Mouse (Mus musculus) liver, embryonic 16.5 days (tissue): ENCODE data around the gene Gm3183. TPM values are rescaled to one million over a fixed set of nuclear protein-coding genes. Genes with fewer than 3 reads are reported as not detected.
"Not testable (repeated sequence)": the region's sequence is repeated elsewhere in the genome, so short reads cannot be mapped to it uniquely, and the experiment has no call there.

Experiments used
- ATAC-seq: fragments of 200-750 bp; cut with Nextera tagmentation; 2 replicates; pipeline ENCODE4 v1.8.0; 2017; ENCODE audit warnings: low read depth, mild to moderate bottlenecking, moderate number of reproducible peaks, moderate library complexity
- H3K27ac ChIP-seq: fragments of 300-500 bp; sonication (generic); 2 replicates; pipeline ENCODE4 v1.5.1; 2014; ENCODE audit warnings: mild to moderate bottlenecking, low read length
- H3K27me3 ChIP-seq: fragments of 300-500 bp; sonication (generic); 2 replicates; pipeline ENCODE4 v1.6.1; 2014; ENCODE audit warnings: low read depth, low read length, mixed read lengths; ENCODE audit not compliant: control insufficient read depth, insufficient read depth
- H3K36me3 ChIP-seq: fragments of 300-500 bp; sonication (generic); 2 replicates; pipeline ENCODE4 v1.6.1; 2014; ENCODE audit warnings: mild to moderate bottlenecking; ENCODE audit not compliant: control insufficient read depth, insufficient read depth
- H3K4me1 ChIP-seq: fragments of 300-500 bp; sonication (generic); 2 replicates; pipeline ENCODE4 v1.6.1; 2014; ENCODE audit warnings: low read depth, low read length, mixed read lengths; ENCODE audit not compliant: control insufficient read depth
- H3K4me2 ChIP-seq: fragments of 300-500 bp; sonication (generic); 2 replicates; pipeline ENCODE4 v1.6.1; 2014; ENCODE audit warnings: low read depth, low read length, mixed read lengths
- H3K4me3 ChIP-seq: fragments of 300-500 bp; sonication (generic); 2 replicates; pipeline ENCODE4 v1.5.1; 2014; ENCODE audit warnings: low read depth, mild to moderate bottlenecking, low read length
- H3K9ac ChIP-seq: fragments of 300-500 bp; sonication (generic); 2 replicates; pipeline ENCODE4 v1.6.1; 2014; ENCODE audit warnings: low read depth, low read length
- H3K9me3 ChIP-seq: fragments of 300-500 bp; sonication (generic); replicated peaks from 2 replicates; pipeline ENCODE4 v1.6.1; 2016; ENCODE audit warnings: low read length; ENCODE audit not compliant: control insufficient read depth
- WGBS: fragments of 180-500 bp; shearing (Covaris S2); extraction: QIAGEN DNeasy Blood & Tissue Kit; methylation state at CpG from one replicate; pipeline ENCODE4 v1.1.7; 2014; ENCODE audit not compliant: insufficient replicate concordance; 5-methylcytosine and 5-hydroxymethylcytosine counted together
- polyA plus RNA-seq: library from polyadenylated mRNA; unstranded; fragments of >200 nt; fragmentation: Nextera tagmentation; extraction: Ambion mirVana; gene quantifications from 2 replicates; pipeline ENCODE4 v1.2.1, GENCODE M21; 2015

The Gm3183 gene
- not detected in 2 replicates for polyA plus RNA-seq

GRCm38 (mm10) chr5:94865136-94865535 is at the start of gene Gm3183:
Gm3183 (plus strand) TSS chr5:94865436.
- not testable (repeated sequence) for H3K4me1 ChIP-seq, H3K9me3 ChIP-seq, H3K27me3 ChIP-seq, H3K36me3 ChIP-seq, H3K4me2 ChIP-seq, ATAC-seq, H3K27ac ChIP-seq, H3K9ac ChIP-seq, H3K4me3 ChIP-seq
- WGBS = no CpG with 5 or more reads among the region's 1 CpGs

Other genes with a start within 250 kb of the Gm3183 start
- gene Gm3147, start 249.1 kb upstream of the Gm3183 start, polyA plus RNA-seq = not detected in 2 replicates
- gene Gm6509, start 241.5 kb upstream of the Gm3183 start, polyA plus RNA-seq = not detected in 2 replicates
- gene Gm6205, start 217.1 kb upstream of the Gm3183 start, polyA plus RNA-seq = not detected in 2 replicates
- gene Gm6367, start 123.2 kb downstream of the Gm3183 start, polyA plus RNA-seq = not detected in 2 replicates
- not detected in 2 replicates for gene Gm7942, start 241.5 kb downstream of the Gm3183 start, polyA plus RNA-seq